Mouse (Mus musculus) forebrain, embryonic 10.5 days (tissue): ENCODE data around the gene Tube1. TPM values are rescaled to one million over a fixed set of nuclear protein-coding genes. Genes with fewer than 3 reads are reported as not detected.
A peak's percentile ranks its signal among the peaks of the same experiment; 100 is the strongest.

Source experiments
- DNase-seq: peaks from one replicate; pipeline ENCODE4 v3.0.0-alpha.2; 2017; ENCODE audit warnings: low spot score; ENCODE audit errors: extremely low spot score
- H3K27ac ChIP-seq: fragments of 300-500 bp; sonication (generic); 2 replicates; pipeline ENCODE4 v1.5.1; 2016; ENCODE audit warnings: mild to moderate bottlenecking
- H3K27me3 ChIP-seq: fragments of 300-500 bp; sonication (generic); 2 replicates; pipeline ENCODE4 v1.6.1; 2016; ENCODE audit warnings: mild to moderate bottlenecking; ENCODE audit not compliant: poor library complexity, severe bottlenecking
- H3K36me3 ChIP-seq: fragments of 300-500 bp; sonication (generic); replicated peaks from 2 replicates; pipeline ENCODE4 v1.6.1; 2016; ENCODE audit warnings: mild to moderate bottlenecking, moderate library complexity
- H3K4me1 ChIP-seq: fragments of 300-500 bp; sonication (generic); 2 replicates; pipeline ENCODE4 v1.6.1; 2016
- H3K4me3 ChIP-seq: fragments of 300-500 bp; sonication (generic); 2 replicates; pipeline ENCODE4 v1.5.1; 2016; ENCODE audit warnings: mild to moderate bottlenecking, moderate library complexity
- H3K9me3 ChIP-seq: fragments of 300-500 bp; sonication (generic); 2 replicates; pipeline ENCODE4 v1.6.1; 2016; ENCODE audit warnings: mild to moderate bottlenecking, moderate library complexity
- WGBS: fragments of 180-500 bp; shearing (Covaris S2); methylation state at CpG from one replicate; pipeline ENCODE4 v1.1.7; 2016; 5-methylcytosine and 5-hydroxymethylcytosine counted together
- polyA plus RNA-seq: library from polyadenylated mRNA; unstranded; fragments of >200 nt; fragmentation: Nextera tagmentation; extraction: Ambion mirVana; gene quantifications from 2 replicates; pipeline ENCODE4 v1.2.1, GENCODE M21; 2016

The Tube1 gene
- polyA plus RNA-seq, 1 experiment from 2014 or later = 25.4 TPM

DNA sequence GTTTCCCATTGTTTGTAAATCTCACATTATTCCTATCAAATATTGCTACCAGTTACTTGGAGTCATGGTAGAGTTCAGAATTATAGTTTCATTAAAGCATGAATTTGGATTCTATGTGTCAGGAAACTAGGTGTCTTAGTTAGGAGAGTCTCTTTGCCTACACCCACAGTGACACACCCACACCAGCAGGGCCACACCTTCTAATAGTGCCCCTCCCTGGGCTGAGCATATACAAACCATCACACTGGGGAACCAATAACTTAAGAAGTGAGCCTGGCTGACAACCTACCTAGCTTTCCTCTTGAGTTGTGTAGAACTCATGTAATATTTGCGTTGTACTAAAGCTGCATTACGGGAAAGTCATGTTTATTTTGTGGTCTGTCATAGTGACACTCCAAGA is 7.6 kb downstream of the Tube1 start:
- Histone ChIP-seq H3K27me3 (no peaks in the 10 kb centered on the region), H3K9me3 (no peaks in the 10 kb centered on the region), H3K27ac (no peak overlapping the region), H3K4me1 (no peaks in the 10 kb centered on the region), H3K4me3 (no peak overlapping the region), H3K36me3 (peaks cover 95% of the 10 kb centered on the region)
- DNase-seq = no peak
- WGBS = 100% methylated on average over 2 of the region's 2 CpGs

DNA sequence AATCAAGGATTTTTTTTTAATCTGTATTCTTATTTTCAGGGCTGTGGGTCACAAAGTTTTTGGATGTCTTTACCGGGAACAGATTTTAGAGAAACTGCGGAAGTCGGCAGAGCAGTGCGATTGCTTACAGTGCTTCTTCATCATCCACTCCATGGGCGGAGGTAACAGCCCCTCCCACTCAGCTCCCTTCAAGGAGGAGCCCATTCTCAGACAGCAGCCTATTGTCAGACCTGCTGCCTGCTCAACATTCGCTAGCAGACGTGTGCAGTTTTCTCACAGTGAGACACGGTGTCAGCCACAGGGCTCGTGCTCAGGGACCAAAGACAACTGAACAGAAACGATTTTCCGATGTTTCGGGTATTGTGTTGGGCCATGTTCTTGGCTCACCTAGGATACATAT is 8.4 kb downstream of the Tube1 start:
- no peaks in the 10 kb centered on the region for H3K9me3 ChIP-seq
- H3K4me1 ChIP-seq = no peaks in the 10 kb centered on the region
- H3K36me3 ChIP-seq = peaks cover 97% of the 10 kb centered on the region
- no peak overlapping the region for H3K4me3 ChIP-seq
- no peaks in the 10 kb centered on the region for H3K27me3 ChIP-seq
- 89% methylated on average over 12 of the region's 12 CpGs for WGBS
- DNase-seq = no peak
- no peak overlapping the region for H3K27ac ChIP-seq

DNA sequence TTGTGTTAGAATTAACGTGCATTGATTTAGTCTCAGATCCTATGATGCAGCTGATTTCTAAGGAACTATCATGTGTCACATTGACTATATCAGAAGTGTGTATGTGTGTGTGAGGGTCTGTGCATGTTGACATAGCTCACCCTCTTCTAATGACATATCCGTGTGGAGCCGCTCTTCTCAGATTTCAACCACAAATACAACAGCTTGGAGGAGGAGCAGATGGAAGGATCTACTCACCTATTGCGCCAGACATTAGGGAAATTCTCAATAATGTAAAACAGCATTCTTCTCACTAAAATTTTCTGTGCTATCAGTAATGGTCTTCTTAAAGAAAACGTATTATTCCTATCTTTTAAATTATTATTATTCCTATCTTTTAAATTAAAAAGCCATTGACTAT is 22.9 kb downstream of the Tube1 start:
- Histone ChIP-seq H3K9me3 (no peaks in the 10 kb centered on the region), H3K4me3 (no peak overlapping the region), H3K4me1 (0 out of 2 replicates have a peak, but pooled peaks cover 2% of the 10 kb centered on the region), H3K36me3 (peaks cover 15% of the 10 kb centered on the region), H3K27me3 (no peaks in the 10 kb centered on the region), H3K27ac (no peak overlapping the region)
- DNase-seq = no peak
- WGBS = 90% methylated on average over 5 of the region's 5 CpGs

DNA sequence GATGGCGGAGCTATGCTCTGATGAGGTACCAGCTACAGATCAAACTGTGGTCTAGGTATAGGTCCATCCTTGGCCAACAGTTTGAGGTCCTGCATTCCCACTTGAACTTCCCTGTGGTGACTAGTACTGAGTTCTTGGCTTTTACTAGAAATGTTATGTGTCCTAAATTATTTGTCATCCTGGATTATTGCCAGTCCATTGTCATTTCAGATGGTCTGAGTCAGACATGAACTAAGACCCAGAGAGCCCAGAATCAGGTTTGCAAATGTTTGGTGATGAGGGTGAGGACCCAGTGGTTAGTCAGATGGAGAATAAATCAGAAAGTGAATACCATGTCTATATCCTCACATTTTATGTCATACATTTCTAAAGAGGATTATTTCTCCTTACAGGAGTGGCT is 23.5 kb downstream of the Tube1 start:
- Histone ChIP-seq H3K9me3 (no peaks in the 10 kb centered on the region), H3K27ac (no peak overlapping the region), H3K36me3 (peaks cover 13% of the 10 kb centered on the region), H3K27me3 (no peaks in the 10 kb centered on the region), H3K4me1 (0 out of 2 replicates have a peak, but pooled peaks cover 2% of the 10 kb centered on the region), H3K4me3 (no peak overlapping the region)
- 90% methylated on average over 1 of the region's 1 CpGs for WGBS
- DNase-seq = no peak

DNA sequence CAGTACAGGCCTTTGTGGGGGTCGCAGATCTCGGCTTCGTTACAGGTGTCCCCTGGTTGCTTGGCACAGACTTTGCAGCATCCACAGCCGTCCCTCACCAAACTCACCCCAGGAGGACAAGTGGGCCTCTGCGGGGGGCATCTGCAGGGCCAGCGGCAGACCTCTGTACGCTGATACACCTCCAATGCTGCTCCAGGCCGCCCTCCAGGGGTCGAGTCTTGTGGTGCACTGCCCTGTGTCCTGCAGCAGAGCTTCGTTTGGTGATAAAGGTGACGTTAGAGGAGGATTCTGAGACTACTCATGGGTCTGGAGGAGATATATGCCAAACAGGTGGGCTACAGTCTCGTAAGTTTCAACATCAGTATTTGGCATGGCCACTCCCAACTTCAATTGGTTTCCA is 24.5 kb downstream of the Tube1 start:
- Histone ChIP-seq H3K27ac (no peak overlapping the region), H3K27me3 (no peaks in the 10 kb centered on the region), H3K9me3 (no peaks in the 10 kb centered on the region), H3K4me3 (no peak overlapping the region), H3K36me3 (peaks cover 10% of the 10 kb centered on the region; the same call in 1 of the 2 replicates), H3K4me1 (peaks cover 11% of the 10 kb centered on the region; the same call in 1 of the 2 replicates)
- no peak for DNase-seq
- 55% methylated on average over 12 of the region's 12 CpGs for WGBS

DNA sequence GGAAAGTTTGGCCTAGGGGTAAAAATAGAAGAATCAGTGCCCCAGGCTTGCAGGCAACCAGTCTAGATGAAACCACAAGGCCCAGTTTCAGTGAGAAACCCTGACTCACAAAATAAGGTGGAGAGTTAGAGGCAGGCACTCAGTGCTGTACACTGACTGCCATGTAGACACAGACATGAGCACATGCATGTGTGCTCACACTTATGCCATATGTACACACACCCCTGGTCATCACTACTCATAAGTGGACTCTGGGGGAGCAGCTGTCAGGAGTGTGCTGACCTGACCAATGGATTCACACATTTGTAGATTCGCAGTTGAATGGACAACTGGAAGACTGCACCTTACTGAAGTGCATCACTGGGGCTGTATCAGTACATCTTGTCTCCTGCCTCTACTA is 27.6 kb downstream of the Tube1 start:
- Histone ChIP-seq H3K27ac (no peak overlapping the region), H3K9me3 (no peaks in the 10 kb centered on the region), H3K4me3 (no peak overlapping the region), H3K4me1 (peaks cover 19% of the 10 kb centered on the region), H3K27me3 (no peaks in the 10 kb centered on the region; the same call in 1 of the 2 replicates), H3K36me3 (no peaks in the 10 kb centered on the region)
- WGBS = 92% methylated on average over 1 of the region's 1 CpGs
- DNase-seq = no peak

DNA sequence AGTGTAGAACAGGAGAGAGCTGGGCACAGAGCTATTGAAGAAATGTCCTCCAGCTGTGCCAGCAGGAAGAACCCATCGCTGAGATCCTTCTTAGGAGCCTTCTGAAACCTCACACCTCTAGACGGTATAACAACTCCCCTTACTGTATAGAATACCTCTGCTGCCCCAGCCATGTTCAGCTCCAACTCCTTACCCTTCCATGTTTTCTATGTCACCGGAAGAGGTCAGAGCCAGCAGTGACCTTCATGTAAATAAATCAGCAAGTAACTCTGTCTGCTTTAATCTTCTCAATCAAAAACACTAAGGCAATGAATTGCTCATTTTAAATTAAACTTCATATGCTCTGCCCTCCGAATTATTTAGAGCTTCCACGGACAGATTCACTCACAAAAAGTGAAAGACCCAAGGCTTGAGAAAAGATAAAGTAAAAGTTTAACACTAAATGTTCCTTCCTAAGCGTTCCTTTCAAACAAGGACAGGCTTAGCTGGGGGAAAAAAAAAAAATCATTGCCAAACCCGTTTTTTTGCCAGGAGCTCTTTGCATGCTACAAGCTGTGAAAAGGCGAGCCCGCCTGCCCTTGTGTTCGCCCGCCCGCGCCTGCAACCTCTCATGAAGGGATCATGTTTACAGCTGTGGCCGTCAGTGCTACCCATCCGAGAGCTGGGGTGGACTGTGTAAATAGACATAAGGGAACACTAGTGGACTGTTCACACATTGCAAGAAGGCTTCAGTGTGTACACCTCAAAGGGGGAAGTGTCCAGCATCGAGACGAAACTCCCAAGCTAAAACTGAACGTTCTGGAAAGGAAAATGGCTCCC is 29.1 kb downstream of the Tube1 start:
- Histone ChIP-seq H3K9me3 (no peaks in the 10 kb centered on the region), H3K36me3 (no peaks in the 10 kb centered on the region), H3K27ac (no peak overlapping the region), H3K27me3 (peaks cover 9% of the 10 kb centered on the region), H3K4me1 (peaks cover 19% of the 10 kb centered on the region), H3K4me3 (no peak overlapping the region)
- no peak for DNase-seq
- 69% methylated on average over 18 of the region's 18 CpGs for WGBS

DNA sequence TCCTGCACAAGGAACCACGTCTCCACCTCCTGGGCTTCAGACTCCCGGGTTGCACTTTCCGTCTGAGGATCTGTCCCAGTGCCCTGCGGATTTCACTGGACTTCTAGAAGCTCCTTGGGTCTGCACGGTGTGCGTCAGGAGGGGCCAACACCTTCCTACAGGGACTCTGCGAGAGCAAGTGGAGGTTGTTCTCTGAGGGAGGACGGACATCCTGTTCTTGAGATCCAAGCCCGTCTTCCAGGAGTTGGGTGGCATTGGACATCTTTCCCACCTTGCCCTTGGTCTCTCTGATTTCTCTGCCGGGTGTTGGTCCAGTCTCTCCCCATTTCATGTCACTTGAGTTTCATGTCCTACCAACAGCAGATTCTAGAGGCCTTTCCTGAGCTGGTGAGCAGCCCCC is 29.9 kb downstream of the Tube1 start, which contains the start of gene Ccn6:
Gene Ccn6 (minus strand): TSS at position 101 of the 400 bp plus-strand sequence.
- Histone ChIP-seq H3K4me1 (peaks cover 16% of the 10 kb centered on the region), H3K9me3 (no peaks in the 10 kb centered on the region), H3K36me3 (no peaks in the 10 kb centered on the region), H3K27me3 (peaks cover 17% of the 10 kb centered on the region), H3K4me3 (no peak within 1 kb of the TSS), H3K27ac (no peak within 1 kb of the TSS)
- DNase-seq = no peak
- WGBS = 90% methylated on average over 10 of the region's 10 CpGs

DNA sequence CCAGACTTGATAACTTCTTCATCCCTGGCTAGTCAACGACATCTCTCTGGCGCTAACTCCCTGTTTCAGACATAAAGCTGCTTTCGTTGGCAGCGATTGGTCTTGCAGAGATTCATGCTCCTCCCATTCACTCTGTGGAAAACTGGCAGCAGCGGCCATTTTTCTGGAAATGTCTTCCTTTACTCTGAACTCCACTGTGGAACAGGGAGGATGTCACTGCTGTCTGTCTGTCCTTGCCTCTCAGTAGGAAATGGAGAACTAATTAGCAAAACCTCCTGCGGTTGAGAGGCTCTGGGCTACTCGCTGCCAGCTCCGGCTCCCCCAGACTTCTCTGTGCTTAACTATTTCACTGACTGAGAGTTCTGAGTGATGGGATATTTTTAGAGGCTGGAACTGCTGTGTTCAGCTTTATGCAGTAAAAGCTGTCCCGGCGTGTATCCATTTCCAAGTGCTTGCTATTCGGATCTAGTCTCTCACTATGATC is 31.9 kb downstream of the Tube1 start:
- peak overlapping the region; percentile 29 for H3K4me3 ChIP-seq
- peak overlapping the region; percentile 32; the same call in 1 of the 2 replicates for H3K27ac ChIP-seq
- no peak for DNase-seq

DNA sequence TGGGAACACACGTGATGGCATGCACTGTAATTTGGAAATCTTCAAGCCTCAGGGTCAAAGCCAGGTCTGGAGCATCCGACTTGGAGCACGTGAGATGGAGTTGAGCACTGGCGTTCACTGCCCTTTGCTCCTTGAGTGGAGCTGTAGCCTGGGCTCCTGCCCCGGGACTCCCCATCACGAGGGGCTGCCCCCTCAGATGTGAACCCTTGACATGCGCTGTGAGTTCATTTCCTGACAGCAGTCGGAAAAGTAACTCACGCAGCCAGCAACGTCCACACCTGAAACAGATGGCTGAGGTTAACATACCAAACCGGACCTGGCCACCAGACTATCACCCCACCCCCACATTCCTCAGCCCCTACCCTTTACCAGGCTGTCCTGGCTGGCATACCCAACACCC is 33.8 kb downstream of the Tube1 start:
- no peaks in the 10 kb centered on the region for H3K9me3 ChIP-seq
- WGBS = 85% methylated on average over 11 of the region's 11 CpGs
- no peak overlapping the region for H3K27ac ChIP-seq
- peaks cover 42% of the 10 kb centered on the region for H3K4me1 ChIP-seq
- no peak for DNase-seq
- H3K27me3 ChIP-seq = peaks cover 32% of the 10 kb centered on the region
- no peak overlapping the region for H3K4me3 ChIP-seq
- no peaks in the 10 kb centered on the region for H3K36me3 ChIP-seq

More for the DNA sequence above, 31.9 kb downstream of the Tube1 start:
- 30% methylated on average over 11 of the region's 11 CpGs for WGBS
- H3K27me3 ChIP-seq = peaks cover 30% of the 10 kb centered on the region
- H3K4me1 ChIP-seq = peaks cover 28% of the 10 kb centered on the region
- no peaks in the 10 kb centered on the region for H3K9me3 ChIP-seq
- no peaks in the 10 kb centered on the region for H3K36me3 ChIP-seq

DNA sequence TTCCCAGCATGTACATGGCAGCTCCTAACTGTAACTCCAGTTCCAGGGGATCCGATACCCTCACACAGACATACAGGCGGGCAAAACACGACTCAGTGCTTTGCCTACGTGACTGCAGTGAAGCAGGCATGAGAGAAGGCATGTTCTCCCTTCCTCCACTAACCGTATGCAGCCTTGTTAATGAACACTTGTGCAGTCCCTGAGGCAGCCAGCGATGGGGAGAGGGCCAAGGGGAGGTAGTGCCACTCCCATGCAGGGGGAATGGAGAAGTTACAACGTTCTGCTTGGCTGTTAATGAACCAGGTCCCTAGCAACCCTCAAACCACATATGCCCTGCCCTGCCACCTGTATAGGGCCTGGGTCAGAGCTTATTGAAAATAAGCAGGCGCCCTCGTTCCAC is 35.9 kb downstream of the Tube1 start:
- WGBS = 48% methylated on average over 9 of the region's 9 CpGs
- no peak for DNase-seq
- H3K4me3 ChIP-seq = peak overlapping the region; percentile 26
- no peaks in the 10 kb centered on the region for H3K36me3 ChIP-seq
- H3K27ac ChIP-seq = no peak overlapping the region
- peaks cover 52% of the 10 kb centered on the region for H3K4me1 ChIP-seq
- no peaks in the 10 kb centered on the region for H3K9me3 ChIP-seq
- peaks cover 49% of the 10 kb centered on the region for H3K27me3 ChIP-seq

DNA sequence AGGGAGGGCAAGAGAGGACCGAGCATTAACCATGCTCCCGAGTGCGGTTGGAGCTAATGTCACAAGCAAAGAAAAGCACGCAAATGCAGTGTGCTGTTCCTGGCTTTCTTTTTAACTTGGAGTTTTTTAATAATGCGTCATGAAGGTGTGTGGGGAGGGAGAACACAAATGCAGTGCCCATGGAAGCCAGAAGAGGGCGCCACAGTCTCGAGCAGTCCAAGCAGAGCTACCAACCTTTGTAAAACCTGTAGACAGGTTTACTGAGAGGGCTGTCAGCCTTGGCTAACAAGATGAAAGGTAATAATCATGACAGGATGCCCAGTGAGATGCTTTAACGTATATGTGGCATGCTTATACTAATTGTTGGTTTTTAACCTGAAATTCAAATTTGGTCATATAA is 36.4 kb downstream of the Tube1 start:
- peak; percentile 73 for DNase-seq
- no peak overlapping the region for H3K27ac ChIP-seq
- WGBS = 8% methylated on average over 8 of the region's 8 CpGs
- H3K9me3 ChIP-seq = no peaks in the 10 kb centered on the region
- no peaks in the 10 kb centered on the region for H3K36me3 ChIP-seq
- H3K4me3 ChIP-seq = peak overlapping the region; percentile 26
- peaks cover 57% of the 10 kb centered on the region for H3K4me1 ChIP-seq
- peaks cover 54% of the 10 kb centered on the region for H3K27me3 ChIP-seq

DNA sequence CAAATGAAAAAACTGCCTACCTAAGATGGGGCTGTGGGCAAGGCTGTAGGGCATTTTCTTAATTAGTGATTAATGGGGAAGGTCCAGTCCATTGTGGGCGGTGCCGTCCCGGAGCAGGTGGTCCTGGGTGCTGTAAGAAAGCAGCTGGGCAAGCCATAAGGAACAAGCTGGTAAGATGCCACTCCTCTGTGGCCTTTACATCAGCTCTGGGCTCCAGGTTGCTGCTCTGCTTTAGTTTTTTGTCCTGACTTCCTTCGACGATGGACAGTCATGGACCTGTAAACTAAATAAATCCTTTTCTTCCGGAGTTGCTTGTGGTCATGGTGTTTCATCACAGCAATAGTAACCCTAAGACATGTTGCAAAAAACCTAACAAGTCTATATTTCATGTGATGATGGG is 36.9 kb downstream of the Tube1 start:
- no peak overlapping the region for H3K27ac ChIP-seq
- peaks cover 58% of the 10 kb centered on the region for H3K27me3 ChIP-seq
- 6% methylated on average over 6 of the region's 6 CpGs for WGBS
- H3K4me3 ChIP-seq = peak overlapping the region; percentile 53
- no peaks in the 10 kb centered on the region for H3K9me3 ChIP-seq
- no peaks in the 10 kb centered on the region for H3K36me3 ChIP-seq
- H3K4me1 ChIP-seq = peaks cover 55% of the 10 kb centered on the region
- no peak for DNase-seq
